ENCODE assay signal across 11 mouse cellular contexts in genomic region chr3:68823876-68824764, GRCm38 (mm10). TPM values are rescaled to one million over a fixed set of nuclear protein-coding genes. Genes with fewer than 3 reads are reported as not detected.
DNase-seq lines count a peak whose midpoint lies in the region; ATAC-seq lines count a peak whose summit lies in the region.
"Had no signal": no experiment of that assay in that cellular context is flagged by ENCODE, and none has a peak within 500 bp of the region (broad histone marks: within the 10 kb centered on the region; RNA-seq: fewer than 3 reads in every experiment).

No protein-coding gene starts in this region.

- H3K27ac ChIP-seq in neural tube, embryonic 13.5 days (replicated peaks): peak overlapping the region; percentile 75
- H3K27ac ChIP-seq: heart, embryonic 15.5 days; lung, embryonic 15.5 days had no signal

- no peak overlapping the region for H3K4me3 ChIP-seq in neural tube, embryonic 13.5 days
- H3K4me3 ChIP-seq: heart, embryonic 15.5 days; lung, embryonic 15.5 days had no signal

- no peaks in the 10 kb centered on the region for H3K9me3 ChIP-seq in neural tube, embryonic 13.5 days
- H3K9me3 ChIP-seq: heart, embryonic 15.5 days; lung, embryonic 15.5 days had no signal

- peak overlapping the region; percentile 34 for H3K4me2 ChIP-seq in neural tube, embryonic 13.5 days
- H3K4me2 ChIP-seq: heart, embryonic 15.5 days; lung, embryonic 15.5 days had no signal

- H3K9ac ChIP-seq in neural tube, embryonic 13.5 days: no peak overlapping the region
- H3K9ac ChIP-seq: heart, embryonic 15.5 days; lung, embryonic 15.5 days had no signal

- H3K36me3 ChIP-seq in neural tube, embryonic 13.5 days: no peaks in the 10 kb centered on the region
- H3K36me3 ChIP-seq: heart, embryonic 15.5 days; lung, embryonic 15.5 days had no signal

- peak; percentile 78 for ATAC-seq in neural tube, embryonic 13.5 days (ENCODE audit: low read depth)

- DNase-seq in adrenal gland, postnatal 10 days: peak; percentile 58
- no peak for DNase-seq in adrenal gland, postnatal 4 days (ENCODE audit: low spot score in 2 of 2)
- peak; percentile 25 for DNase-seq in ovary, postnatal 14 days (ENCODE audit: low spot score)
- no peak for DNase-seq in ovary, postnatal 10 days (ENCODE audit: low spot score)
- peak; percentile 51 for DNase-seq in kidney, adult 18-20 months
- DNase-seq in c-Kit-positive CD71-positive TER-119-positive erythroid progenitor cells, embryonic 14.5 days (ENCODE audit: low spot score): no peak
- no peak for DNase-seq in spleen, postnatal 36 days (ENCODE audit: low spot score in 2 of 2)

- H3K27me3 ChIP-seq in neural tube, embryonic 13.5 days: no peaks in the 10 kb centered on the region
- H3K27me3 ChIP-seq: heart, embryonic 15.5 days; lung, embryonic 15.5 days had no signal

- 38% methylated on average over 15 of the region's 15 CpGs for WGBS in neural tube, embryonic 13.5 days

- H3K4me1 ChIP-seq in neural tube, embryonic 13.5 days (replicated peaks): peaks cover 37% of the 10 kb centered on the region
- H3K4me1 ChIP-seq: heart, embryonic 15.5 days had no signal

RNA-seq across cellular contexts. Expression of gene 1110032F04Rik, which starts 45.3 kb away (rescaled TPM):
- total RNA-seq in adrenal gland, postnatal 10 days (2021): under 1 TPM; 0.21 to 0.79 TPM
- 1 to 10 TPM in 1 of 2 experiments, under 1 TPM in 1; 0.40 to 1.1 TPM for total RNA-seq in adrenal gland, postnatal 4 days (2021)
- 2.8 and 3.5 TPM in 2 replicates for polyA plus RNA-seq in neural tube, embryonic 13.5 days (2015; fragmentation: Nextera tagmentation; extraction: Ambion mirVana)
- total RNA-seq: adrenal gland, adult 18-20 months had no signal

Comparison
In these comparisons a context has a peak if more than half of its experiments do, and no peak if none do; other contexts are left out.
1. DNase-seq: peak in adrenal gland, postnatal 10 days (single experiment), ovary, postnatal 14 days (single experiment) and kidney, adult 18-20 months (single experiment); none in adrenal gland, postnatal 4 days (0 of 2), ovary, postnatal 10 days (single experiment), c-Kit-positive CD71-positive TER-119-positive erythroid progenitor cells, embryonic 14.5 days (single experiment) and spleen, postnatal 36 days (0 of 2).